Mouse (Mus musculus) myocyte (in vitro differentiated cells): ENCODE data around the gene Fdx1l.

Experiments
- E2F4 ChIP-seq: IDR thresholded peaks from one replicate; pipeline ENCODE4 v1.6.1; 2011; ENCODE audit warnings: mild to moderate bottlenecking, control low read depth, moderate library complexity; ENCODE audit not compliant: insufficient read depth
- MAX ChIP-seq: IDR thresholded peaks from one replicate; pipeline ENCODE4 v1.6.1; 2011; ENCODE audit warnings: low read depth, mild to moderate bottlenecking, control low read depth
- MYOD1 ChIP-seq, 3 experiments: IDR thresholded peaks; one replicate each; pipeline ENCODE4 v1.6.1; 2011; ENCODE audit warnings: control low read depth in 2 of 3, low read depth in 2 of 3, mild to moderate bottlenecking in 2 of 3, moderate library complexity in 1 of 3; ENCODE audit not compliant: insufficient read length in 2 of 3, control insufficient read depth in 1 of 3
- POLR2A ChIP-seq: IDR thresholded peaks from one replicate; pipeline ENCODE4 v1.6.1; 2011; ENCODE audit warnings: low read depth, mild to moderate bottlenecking, control low read depth, moderate library complexity; ENCODE audit not compliant: insufficient read length
- POLR2AphosphoS2 ChIP-seq: IDR thresholded peaks from one replicate; pipeline ENCODE4 v1.6.1; 2011; ENCODE audit warnings: low read depth, control low read depth; ENCODE audit not compliant: insufficient read length
- USF1 ChIP-seq: IDR thresholded peaks from one replicate; pipeline ENCODE4 v1.6.1; 2011; ENCODE audit warnings: low read depth, mild to moderate bottlenecking, control low read depth, moderate library complexity

GRCm38 (mm10) chr9:21090537-21090936, 17.1 kb upstream of the Fdx1l start:
- TF ChIP-seq POLR2A: no peak
- no peak for TF ChIP-seq MAX
- no peak for TF ChIP-seq USF1
- TF ChIP-seq MYOD1 (IDR thresholded peaks at IDR 0.05; ENCODE audit: control insufficient read depth in 1 of 3, insufficient read length in 2 of 3, low read depth in 2 of 3): no peak
- TF ChIP-seq POLR2AphosphoS2: no peak
- TF ChIP-seq E2F4: no peak
